In genomic region chr14:60693122-60693536, GRCm38 (mm10) we compare ENCODE assay signal across 10 mouse cellular contexts. TPM values are rescaled to one million over a fixed set of nuclear protein-coding genes. Genes with fewer than 3 reads are reported as not detected.
A peak's percentile ranks its signal among the peaks of the same experiment; 100 is the strongest.
DNase-seq lines count a peak whose midpoint lies in the region; ATAC-seq lines count a peak whose summit lies in the region.
"Had no signal": no experiment of that assay in that cellular context is flagged by ENCODE, and none has a peak within 500 bp of the region (broad histone marks: within the 10 kb centered on the region; RNA-seq: fewer than 3 reads in every experiment).

No protein-coding gene starts in this region.

- no peaks in the 10 kb centered on the region for H3K36me3 ChIP-seq in hindbrain, embryonic 15.5 days
- peaks cover 57% of the 10 kb centered on the region for H3K36me3 ChIP-seq in hindbrain, embryonic 10.5 days

- no peak for ATAC-seq in hindbrain, embryonic 15.5 days (ENCODE audit: low FRiP score, low read depth)

- H3K27me3 ChIP-seq in hindbrain, embryonic 15.5 days: no peaks in the 10 kb centered on the region
- H3K27me3 ChIP-seq in hindbrain, embryonic 10.5 days (ENCODE audit: insufficient read depth, poor library complexity, severe bottlenecking): no peaks in the 10 kb centered on the region
- H3K27me3 ChIP-seq: liver, embryonic 15.5 days had no signal

- H3K4me3 ChIP-seq in hindbrain, embryonic 15.5 days: no peak overlapping the region
- H3K4me3 ChIP-seq in hindbrain, embryonic 10.5 days: no peak overlapping the region
- H3K4me3 ChIP-seq: liver, embryonic 15.5 days had no signal

- H3K4me1 ChIP-seq in hindbrain, embryonic 15.5 days (replicated peaks): peaks cover 53% of the 10 kb centered on the region
- H3K4me1 ChIP-seq in hindbrain, embryonic 10.5 days (replicated peaks): peaks cover 57% of the 10 kb centered on the region

- 0 out of 2 replicates have a peak overlapping the region, but pooled peaks have one; percentile 21 for H3K27ac ChIP-seq in hindbrain, embryonic 15.5 days (replicated peaks)
- no peak overlapping the region for H3K27ac ChIP-seq in hindbrain, embryonic 10.5 days
- H3K27ac ChIP-seq: liver, embryonic 15.5 days had no signal

- WGBS in hindbrain, embryonic 15.5 days: 41% methylated on average over 11 of the region's 11 CpGs
- WGBS in hindbrain, embryonic 10.5 days: 78% methylated on average over 11 of the region's 11 CpGs

- H3K4me2 ChIP-seq in hindbrain, embryonic 15.5 days: peak overlapping the region; percentile 20; the same call in 1 of the 2 replicates
- H3K4me2 ChIP-seq: liver, embryonic 15.5 days had no signal

- no peak overlapping the region for H3K9ac ChIP-seq in hindbrain, embryonic 15.5 days
- H3K9ac ChIP-seq: liver, embryonic 15.5 days had no signal

- no peaks in the 10 kb centered on the region for H3K9me3 ChIP-seq in hindbrain, embryonic 15.5 days
- no peaks in the 10 kb centered on the region for H3K9me3 ChIP-seq in hindbrain, embryonic 10.5 days
- H3K9me3 ChIP-seq: liver, embryonic 15.5 days had no signal

- no peak for DNase-seq in hindbrain, embryonic 10.5 days (ENCODE audit: low spot score)
- DNase-seq in right cerebral cortex, adult 2 months (ENCODE audit: low spot score in 2 of 2): peak; percentile 63 to 70
- DNase-seq in right cerebral cortex, postnatal 4 days: no peak
- peak; percentile 24 to 56 for DNase-seq in left cerebral cortex, adult 8-10 months (ENCODE audit: low spot score in 2 of 2)
- no peak for DNase-seq in cerebellum, adult 8-10 months
- DNase-seq in natural killer cell, adult 2 months (ENCODE audit: low spot score in 2 of 2): no peak
- DNase-seq in adrenal gland, adult 8-10 months: no peak
- DNase-seq: cerebellum, postnatal 10 days had no signal

RNA-seq across cellular contexts. Expression of gene Spata13, which starts 59.3 kb away (rescaled TPM):
- 20.5 and 26.8 TPM in 2 replicates for polyA plus RNA-seq in hindbrain, embryonic 15.5 days (2015; fragmentation: Nextera tagmentation; extraction: Ambion mirVana)
- polyA plus RNA-seq in hindbrain, embryonic 10.5 days (2016; fragmentation: Nextera tagmentation; extraction: Ambion mirVana): 56.7 and 66.0 TPM in 2 replicates
- 10 to 100 TPM; 28.4 to 33.8 (median 31.9) TPM for total RNA-seq in left cerebral cortex, adult 8-10 months (2022)
- 100 to 1,000 TPM; 152 to 256 (median 184) TPM for total RNA-seq in adrenal gland, adult 8-10 months (2022)

Comparison
In these comparisons a context has a peak if more than half of its experiments do, and no peak if none do; other contexts are left out.
1. DNase-seq: peak in right cerebral cortex, adult 2 months (2 of 2) and left cerebral cortex, adult 8-10 months (2 of 2); none in hindbrain, embryonic 10.5 days (single experiment), right cerebral cortex, postnatal 4 days (single experiment), cerebellum, adult 8-10 months (single experiment), natural killer cell, adult 2 months (0 of 2) and adrenal gland, adult 8-10 months (single experiment).
2. RNA of gene Spata13, which starts 59.3 kb away (total RNA-seq): 152 to 256 TPM in adrenal gland, adult 8-10 months; 28.4 to 33.8 TPM in left cerebral cortex, adult 8-10 months; every median in the first group is over 4 times any median in the second.